Mouse (Mus musculus) megakaryocyte, embryonic 14.5 days (primary cell): ENCODE measurements around the gene Cul5. TPM values are rescaled to one million over a fixed set of nuclear protein-coding genes. Genes with fewer than 3 reads are reported as not detected.

Experiments
- H3K27me3 ChIP-seq: replicated peaks from 2 replicates; pipeline ENCODE3; 2012; ENCODE audit warnings: inconsistent platforms
- H3K36me3 ChIP-seq: replicated peaks from 2 replicates; pipeline ENCODE3; 2012; ENCODE audit warnings: low read length, inconsistent platforms, mixed read lengths
- H3K4me1 ChIP-seq: 2 replicates; pipeline ENCODE4 v1.6.1; 2012; ENCODE audit warnings: inconsistent platforms
- H3K4me3 ChIP-seq: replicated peaks from 2 replicates; pipeline ENCODE3; 2012; ENCODE audit warnings: moderate library complexity, mild to moderate bottlenecking, inconsistent platforms
- H3K9me3 ChIP-seq: 2 replicates; pipeline ENCODE4 v1.6.1; 2012; ENCODE audit warnings: inconsistent platforms
- FLI1 ChIP-seq: IDR thresholded peaks from 2 replicates; pipeline ENCODE4 v1.6.1; 2012; ENCODE audit warnings: low read length, inconsistent platforms, mixed read lengths
- GATA1 ChIP-seq: IDR thresholded peaks from 3 replicates; pipeline ENCODE4 v1.6.1; 2012; ENCODE audit warnings: mixed read lengths, low read length, inconsistent platforms, borderline replicate concordance
- polyA plus RNA-seq: library from polyadenylated mRNA; stranded (reverse); fragments of >175 nt; gene quantifications from 2 replicates; pipeline ENCODE4 v1.2.3, GENCODE M21; 2012; ENCODE audit warnings: low replicate concordance; ENCODE audit not compliant: insufficient read depth

The Cul5 gene
- polyA plus RNA-seq, 1 experiment = 3.2 TPM

GRCm38 (mm10) chr9:53609306-53609967 is 60.4 kb downstream of the Cul5 start:
- Histone ChIP-seq H3K27me3 (no peaks in the 10 kb centered on the region), H3K4me1 (peaks cover 54% of the 10 kb centered on the region), H3K4me3 (peak overlapping the region; percentile 99), H3K36me3 (peaks cover 37% of the 10 kb centered on the region), H3K9me3 (no peaks in the 10 kb centered on the region)
- no peak for TF ChIP-seq GATA1
- no peak for TF ChIP-seq FLI1

GRCm38 (mm10) chr9:53607816-53608215 is 62.0 kb downstream of the Cul5 start:
- no peak for TF ChIP-seq GATA1
- no peak for TF ChIP-seq FLI1
- H3K27me3 ChIP-seq = no peaks in the 10 kb centered on the region
- H3K36me3 ChIP-seq = peaks cover 35% of the 10 kb centered on the region
- peaks cover 71% of the 10 kb centered on the region for H3K4me1 ChIP-seq
- peak overlapping the region; percentile 21 for H3K4me3 ChIP-seq
- no peaks in the 10 kb centered on the region for H3K9me3 ChIP-seq

- H3K9me3 ChIP-seq = no peaks in the 10 kb centered on the region
- peaks cover 37% of the 10 kb centered on the region for H3K36me3 ChIP-seq
- no peak overlapping the region for H3K4me3 ChIP-seq
- H3K27me3 ChIP-seq = no peaks in the 10 kb centered on the region
- no peak for TF ChIP-seq GATA1
- no peak for TF ChIP-seq FLI1
- peaks cover 74% of the 10 kb centered on the region for H3K4me1 ChIP-seq
Measured at GRCm38 (mm10) chr9:53607192-53607591, 62.6 kb downstream of the Cul5 start.

GRCm38 (mm10) chr9:53604954-53605353 is 64.9 kb downstream of the Cul5 start:
- peak overlapping the region; percentile 54 for H3K4me3 ChIP-seq
- H3K36me3 ChIP-seq = peaks cover 48% of the 10 kb centered on the region
- TF ChIP-seq GATA1 (no peak), FLI1 (no peak)
- no peaks in the 10 kb centered on the region for H3K9me3 ChIP-seq
- H3K27me3 ChIP-seq = no peaks in the 10 kb centered on the region
- H3K4me1 ChIP-seq = peaks cover 82% of the 10 kb centered on the region

GRCm38 (mm10) chr9:53603849-53604248 is 66.0 kb downstream of the Cul5 start:
- peak overlapping the region; percentile 85 for H3K4me3 ChIP-seq
- H3K4me1 ChIP-seq = peaks cover 86% of the 10 kb centered on the region
- H3K27me3 ChIP-seq = no peaks in the 10 kb centered on the region
- TF ChIP-seq FLI1 = no peak
- no peak for TF ChIP-seq GATA1
- H3K9me3 ChIP-seq = no peaks in the 10 kb centered on the region
- peaks cover 58% of the 10 kb centered on the region for H3K36me3 ChIP-seq

- H3K4me1 ChIP-seq = peaks cover 86% of the 10 kb centered on the region
- peak overlapping the region; percentile 85 for H3K4me3 ChIP-seq
- no peaks in the 10 kb centered on the region for H3K9me3 ChIP-seq
- TF ChIP-seq FLI1 = no peak
- no peak for TF ChIP-seq GATA1
- peaks cover 60% of the 10 kb centered on the region for H3K36me3 ChIP-seq
- H3K27me3 ChIP-seq = no peaks in the 10 kb centered on the region
Measured at GRCm38 (mm10) chr9:53603384-53603783, 66.4 kb downstream of the Cul5 start.

GRCm38 (mm10) chr9:53601541-53601940 is 68.3 kb downstream of the Cul5 start:
- Histone ChIP-seq H3K4me1 (peaks cover 84% of the 10 kb centered on the region), H3K9me3 (no peaks in the 10 kb centered on the region), H3K36me3 (peaks cover 66% of the 10 kb centered on the region), H3K4me3 (peak overlapping the region; percentile 50), H3K27me3 (no peaks in the 10 kb centered on the region)
- TF ChIP-seq GATA1 (no peak), FLI1 (no peak)

GRCm38 (mm10) chr9:53598631-53599030 is 71.2 kb downstream of the Cul5 start:
- H3K4me1 ChIP-seq = peaks cover 70% of the 10 kb centered on the region
- H3K9me3 ChIP-seq = no peaks in the 10 kb centered on the region
- TF ChIP-seq GATA1 = no peak
- TF ChIP-seq FLI1 = no peak
- no peak overlapping the region for H3K4me3 ChIP-seq
- H3K27me3 ChIP-seq = no peaks in the 10 kb centered on the region
- peaks cover 63% of the 10 kb centered on the region for H3K36me3 ChIP-seq

GRCm38 (mm10) chr9:53596971-53597600 is 72.7 kb downstream of the Cul5 start:
- Histone ChIP-seq H3K36me3 (peaks cover 71% of the 10 kb centered on the region), H3K4me3 (no peak overlapping the region), H3K27me3 (no peaks in the 10 kb centered on the region), H3K4me1 (peaks cover 61% of the 10 kb centered on the region), H3K9me3 (no peaks in the 10 kb centered on the region)
- no peak for TF ChIP-seq FLI1
- no peak for TF ChIP-seq GATA1

GRCm38 (mm10) chr9:53594764-53595163 is 75.0 kb downstream of the Cul5 start:
- TF ChIP-seq GATA1 (no peak), FLI1 (no peak)
- no peaks in the 10 kb centered on the region for H3K9me3 ChIP-seq
- peaks cover 51% of the 10 kb centered on the region for H3K4me1 ChIP-seq
- peaks cover 78% of the 10 kb centered on the region for H3K36me3 ChIP-seq
- peak overlapping the region; percentile 26 for H3K4me3 ChIP-seq
- H3K27me3 ChIP-seq = no peaks in the 10 kb centered on the region
